Mouse (Mus musculus) olfactory bulb, adult 2 months (tissue): ENCODE measurements around the gene Cldn3.

ENCODE experiments used
- CTCF ChIP-seq: fragments of 200-500 bp; IDR thresholded peaks from 2 replicates; pipeline ENCODE4 v1.5.1; 2012; ENCODE audit warnings: low read depth, mild to moderate bottlenecking, low read length, moderate library complexity; ENCODE audit not compliant: insufficient read depth
- POLR2A ChIP-seq: fragments of 200-500 bp; IDR thresholded peaks from 2 replicates; pipeline ENCODE4 v1.6.1; 2012; ENCODE audit warnings: mild to moderate bottlenecking, low read depth, low read length, moderate library complexity; ENCODE audit not compliant: insufficient read depth

GRCm38 (mm10) chr5:134946063-134946856 is 39.8 kb upstream of the Cldn3 start:
- no peak for TF ChIP-seq POLR2A
- no peak for TF ChIP-seq CTCF
